Mouse (Mus musculus) C2C12 (cell line): ENCODE results near the gene Tet3.

ENCODE experiments used
- CEBPB ChIP-seq: IDR thresholded peaks from one replicate; pipeline ENCODE4 v1.6.1; 2011; ENCODE audit warnings: low read depth, mild to moderate bottlenecking, control low read depth, moderate library complexity
- CTCF ChIP-seq: IDR thresholded peaks from one replicate; pipeline ENCODE4 v1.5.1; 2011; ENCODE audit not compliant: control insufficient read depth, insufficient read depth, insufficient read length
- MYOD1 ChIP-seq: IDR thresholded peaks from one replicate; pipeline ENCODE4 v1.6.1; 2011; ENCODE audit warnings: low read depth; ENCODE audit not compliant: control insufficient read depth, insufficient read length
- MYOG ChIP-seq: IDR thresholded peaks from one replicate; pipeline ENCODE4 v1.6.1; 2011; ENCODE audit not compliant: control insufficient read depth, insufficient read length; ENCODE audit errors: extremely low read depth

- TF ChIP-seq CTCF (no peak), CEBPB (no peak), MYOD1 (no peak), MYOG (no peak)
These were observed 19.6 kb downstream of the Tet3 start for GRCm38 (mm10) chr6:83439119-83439767.
